Mouse (Mus musculus) limb, embryonic 11.5 days (tissue): ENCODE results near the gene 2310022A10Rik. TPM values are rescaled to one million over a fixed set of nuclear protein-coding genes. Genes with fewer than 3 reads are reported as not detected.

ENCODE experiments used
- ATAC-seq: fragments of 200-750 bp; cut with Nextera tagmentation; 2 replicates; pipeline ENCODE4 v1.8.0; 2017; ENCODE audit warnings: low read depth; ENCODE audit not compliant: insufficient number of reproducible peaks, low FRiP score, low TSS enrichment
- DNase-seq: peaks from one replicate; pipeline ENCODE4 v3.0.0-alpha.2; 2015; ENCODE audit warnings: low spot score
- H3K27ac ChIP-seq: fragments of 300-500 bp; sonication (generic); replicated peaks from 2 replicates; pipeline ENCODE4 v1.5.1; 2014; ENCODE audit warnings: low read depth, mild to moderate bottlenecking, low read length
- H3K27me3 ChIP-seq: fragments of 300-500 bp; sonication (generic); 2 replicates; pipeline ENCODE4 v1.6.1; 2014; ENCODE audit warnings: mild to moderate bottlenecking, low read length, mixed read lengths; ENCODE audit not compliant: control insufficient read depth, insufficient read depth
- H3K36me3 ChIP-seq: fragments of 300-500 bp; sonication (generic); 2 replicates; pipeline ENCODE4 v1.6.1; 2014; ENCODE audit warnings: mild to moderate bottlenecking, low read length, moderate library complexity, mixed read lengths; ENCODE audit not compliant: control insufficient read depth, insufficient read depth
- H3K4me1 ChIP-seq: fragments of 300-500 bp; sonication (generic); 2 replicates; pipeline ENCODE4 v1.6.1; 2014; ENCODE audit warnings: low read length, mixed read lengths; ENCODE audit not compliant: control insufficient read depth, insufficient read depth
- H3K4me2 ChIP-seq: fragments of 300-500 bp; sonication (generic); 2 replicates; pipeline ENCODE4 v1.6.1; 2014; ENCODE audit warnings: low read depth, mild to moderate bottlenecking, moderate library complexity; ENCODE audit not compliant: severe bottlenecking
- H3K4me3 ChIP-seq: fragments of 300-500 bp; sonication (generic); 2 replicates; pipeline ENCODE4 v1.5.1; 2014; ENCODE audit warnings: low read depth, low read length
- H3K9ac ChIP-seq: fragments of 300-500 bp; sonication (generic); 2 replicates; pipeline ENCODE4 v1.6.1; 2014; ENCODE audit warnings: mild to moderate bottlenecking, low read length
- H3K9me3 ChIP-seq: fragments of 300-500 bp; sonication (generic); 2 replicates; pipeline ENCODE4 v1.6.1; 2016; ENCODE audit warnings: low read length; ENCODE audit not compliant: control insufficient read depth
- WGBS: fragments of 180-500 bp; shearing (Covaris S2); extraction: QIAGEN DNeasy Blood & Tissue Kit; methylation state at CpG from one replicate; pipeline ENCODE4 v1.1.7; 2014; 5-methylcytosine and 5-hydroxymethylcytosine counted together
- polyA plus RNA-seq: library from polyadenylated mRNA; unstranded; fragments of >200 nt; fragmentation: Nextera tagmentation; extraction: Ambion mirVana; gene quantifications from 2 replicates; pipeline ENCODE4 v1.2.1, GENCODE M21; 2014

The 2310022A10Rik gene
- polyA plus RNA-seq, 1 experiment from 2014 or later, result 32.1 TPM

DNA sequence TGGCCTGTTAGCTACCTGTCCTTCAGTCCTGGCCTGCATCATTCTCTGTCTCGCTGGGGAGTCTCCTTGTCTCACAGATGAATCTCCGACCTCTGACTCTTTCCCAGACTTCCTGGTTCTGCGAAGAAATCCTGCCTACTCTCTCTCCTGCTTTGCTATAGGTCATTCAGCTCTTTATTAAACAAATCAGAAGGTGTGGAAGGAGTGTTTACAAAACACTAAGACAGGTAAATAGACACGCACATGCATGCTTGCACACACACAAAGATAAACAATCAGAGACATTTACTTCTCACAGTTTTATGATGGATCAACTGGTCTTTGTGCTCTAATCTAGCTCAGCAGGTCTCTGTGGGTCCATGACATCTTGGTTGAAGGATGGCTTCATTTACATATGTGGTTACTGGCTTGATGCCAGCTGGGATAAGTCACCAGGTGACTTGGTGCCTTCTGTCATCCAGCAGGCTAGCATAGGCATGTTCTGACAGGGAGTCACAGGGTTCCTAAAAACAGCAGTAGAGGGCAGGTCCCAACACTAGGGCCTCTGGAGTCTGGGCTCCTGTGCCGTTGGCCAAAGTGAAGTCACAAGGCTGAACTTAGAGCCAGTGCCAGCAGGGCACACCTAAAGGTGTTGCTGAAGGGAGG lies 16.7 kb downstream of the 2310022A10Rik start:
- Histone ChIP-seq H3K27me3 (no peaks in the 10 kb centered on the region), H3K4me1 (no peaks in the 10 kb centered on the region), H3K36me3 (peaks cover 20% of the 10 kb centered on the region), H3K4me3 (no peak overlapping the region), H3K4me2 (no peak overlapping the region), H3K27ac (no peak overlapping the region), H3K9me3 (no peaks in the 10 kb centered on the region), H3K9ac (no peak overlapping the region)
- no peak for ATAC-seq
- no peak for DNase-seq
- WGBS, result 88% methylated on average over 5 of the region's 5 CpGs

DNA sequence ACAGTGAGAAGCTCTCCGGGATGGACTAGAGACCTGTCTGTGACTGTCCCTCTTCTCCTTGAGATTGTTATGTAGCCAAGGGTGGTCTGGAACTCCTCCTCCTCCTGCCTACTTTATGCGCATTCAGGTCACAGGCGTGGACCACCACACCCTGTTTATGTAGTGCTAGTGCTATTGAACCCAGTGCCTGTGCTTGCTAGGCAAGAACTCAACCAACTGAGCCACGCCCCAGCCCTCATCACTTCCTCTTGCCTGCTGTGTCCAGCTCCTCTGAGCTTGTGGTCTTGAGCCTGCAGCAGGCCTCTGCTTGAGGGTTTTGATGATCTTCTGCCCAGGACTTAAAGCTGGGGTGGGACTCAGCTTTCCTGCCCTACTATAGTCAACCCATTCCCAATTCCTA lies 19.1 kb downstream of the 2310022A10Rik start:
- H3K36me3 ChIP-seq, result peaks cover 21% of the 10 kb centered on the region
- 91% methylated on average over 4 of the region's 4 CpGs for WGBS
- no peaks in the 10 kb centered on the region for H3K27me3 ChIP-seq
- no peaks in the 10 kb centered on the region for H3K4me1 ChIP-seq
- no peak overlapping the region for H3K9ac ChIP-seq
- no peak for ATAC-seq
- DNase-seq, result no peak
- H3K27ac ChIP-seq, result no peak overlapping the region
- no peaks in the 10 kb centered on the region for H3K9me3 ChIP-seq
- H3K4me3 ChIP-seq, result no peak overlapping the region
- H3K4me2 ChIP-seq, result no peak overlapping the region

DNA sequence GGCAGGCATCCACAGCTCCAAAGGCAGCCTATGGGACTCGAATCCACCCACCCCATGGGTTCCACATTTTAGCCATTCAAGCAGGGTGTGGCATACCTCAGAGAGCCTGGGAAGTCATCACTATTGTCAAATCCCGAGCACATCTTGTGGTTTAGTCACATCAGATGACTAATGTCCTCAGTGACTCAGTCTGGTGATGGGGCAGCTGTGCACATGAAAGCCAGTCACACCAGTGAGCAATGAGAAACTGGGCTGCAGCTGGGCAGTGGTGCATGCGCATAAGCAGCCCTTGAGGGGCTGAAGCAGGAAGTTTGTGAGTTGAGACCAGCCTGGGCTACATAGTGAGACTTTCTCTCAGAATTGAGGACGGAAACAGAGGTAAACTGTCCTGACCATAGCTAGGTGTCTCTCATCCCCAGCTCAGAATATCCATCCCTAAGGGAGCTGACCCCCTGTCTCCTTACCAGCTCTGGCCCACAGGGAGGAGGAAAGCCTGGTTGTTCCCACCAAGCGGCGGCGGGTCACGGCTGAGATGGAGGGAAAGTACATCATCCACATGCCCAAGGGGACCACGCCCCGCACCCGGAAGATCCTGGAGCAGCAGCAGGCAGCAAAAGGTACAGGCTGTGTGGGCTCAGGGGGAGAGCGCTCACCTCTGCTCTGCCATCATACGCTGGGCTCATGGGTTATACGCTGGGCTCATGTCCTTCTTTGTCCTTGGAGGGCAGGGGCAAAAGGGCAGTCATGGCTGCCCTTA lies 21.3 kb downstream of the 2310022A10Rik start:
- 92% methylated on average over 14 of the region's 14 CpGs for WGBS
- H3K9ac ChIP-seq, result no peak overlapping the region
- no peak for DNase-seq
- no peaks in the 10 kb centered on the region for H3K27me3 ChIP-seq
- H3K9me3 ChIP-seq, result no peaks in the 10 kb centered on the region
- ATAC-seq, result no peak
- H3K36me3 ChIP-seq, result peaks cover 20% of the 10 kb centered on the region
- no peak overlapping the region for H3K4me2 ChIP-seq
- no peak overlapping the region for H3K4me3 ChIP-seq
- no peak overlapping the region for H3K27ac ChIP-seq
- no peaks in the 10 kb centered on the region for H3K4me1 ChIP-seq

DNA sequence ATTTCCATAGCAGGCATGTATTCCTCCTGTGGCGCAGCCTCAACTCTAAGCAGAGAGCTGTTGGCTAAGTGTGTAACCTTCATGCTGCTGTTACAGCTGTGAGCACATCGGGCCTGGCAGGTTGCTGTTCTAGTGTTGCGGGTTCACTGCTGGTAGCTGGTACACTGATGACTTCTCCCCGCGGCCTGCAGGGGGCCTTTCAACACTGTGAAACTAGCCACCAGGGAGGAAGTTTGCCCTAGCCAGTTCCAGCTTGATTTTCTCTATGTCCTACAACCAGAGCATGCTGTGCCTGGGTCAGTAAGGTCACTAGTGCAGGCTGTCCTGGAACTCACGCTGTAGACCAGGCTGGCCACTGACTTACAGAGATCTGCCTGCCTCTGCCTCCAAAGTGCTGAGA lies 23.9 kb downstream of the 2310022A10Rik start:
- Histone ChIP-seq H3K36me3 (peaks cover 23% of the 10 kb centered on the region), H3K4me3 (no peak overlapping the region), H3K4me1 (no peaks in the 10 kb centered on the region), H3K27me3 (no peaks in the 10 kb centered on the region), H3K27ac (no peak overlapping the region), H3K9ac (no peak overlapping the region), H3K4me2 (no peak overlapping the region), H3K9me3 (no peaks in the 10 kb centered on the region)
- 64% methylated on average over 6 of the region's 6 CpGs for WGBS
- ATAC-seq (no peak), DNase-seq (peak; percentile 47)

DNA sequence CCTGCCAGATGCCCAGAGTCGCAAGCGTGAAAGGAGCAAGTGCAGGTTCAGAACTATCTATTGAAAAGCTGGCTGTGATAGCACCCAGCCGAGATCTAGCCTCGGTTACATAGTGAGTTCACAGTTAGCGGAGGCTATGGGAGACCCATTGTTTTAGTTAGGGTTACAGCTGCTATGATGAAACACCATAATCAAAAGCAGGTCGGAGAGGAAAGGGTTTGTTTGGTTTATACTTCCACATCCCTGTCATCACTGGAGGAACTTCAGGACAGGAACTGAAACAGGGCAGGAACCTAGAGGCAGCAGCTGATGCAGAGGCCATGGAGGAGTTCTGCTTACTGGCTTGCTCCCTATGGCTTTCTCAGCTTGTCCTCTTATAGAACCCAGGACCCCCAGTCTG lies 24.6 kb downstream of the 2310022A10Rik start:
- Histone ChIP-seq H3K4me3 (no peak overlapping the region), H3K27ac (no peak overlapping the region), H3K27me3 (no peaks in the 10 kb centered on the region), H3K4me2 (no peak overlapping the region), H3K4me1 (no peaks in the 10 kb centered on the region), H3K9ac (no peak overlapping the region), H3K9me3 (no peaks in the 10 kb centered on the region), H3K36me3 (peaks cover 23% of the 10 kb centered on the region)
- ATAC-seq (no peak), DNase-seq (no peak)
- WGBS, result 93% methylated on average over 6 of the region's 6 CpGs

DNA sequence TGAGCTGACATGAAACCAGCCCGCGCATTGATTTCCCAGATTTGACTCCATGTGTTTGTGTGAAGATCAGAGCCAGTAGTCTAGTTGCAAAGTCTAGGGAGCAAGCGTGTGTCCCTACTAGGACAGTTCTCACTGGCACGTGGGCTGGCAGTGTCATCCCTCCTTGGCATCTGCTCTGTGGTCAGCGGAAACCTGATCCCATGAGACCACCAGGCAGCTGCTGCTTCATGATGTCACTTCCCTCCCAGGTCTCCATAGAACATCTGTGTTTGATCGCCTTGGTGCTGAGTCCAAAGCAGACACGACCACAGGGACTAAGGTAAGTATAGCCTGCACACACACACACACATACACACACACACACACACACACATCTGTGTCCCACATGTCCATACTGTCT lies 25.4 kb downstream of the 2310022A10Rik start:
- H3K4me3 ChIP-seq, result no peak overlapping the region
- no peak overlapping the region for H3K4me2 ChIP-seq
- no peaks in the 10 kb centered on the region for H3K4me1 ChIP-seq
- H3K36me3 ChIP-seq, result peaks cover 23% of the 10 kb centered on the region
- 63% methylated on average over 7 of the region's 7 CpGs for WGBS
- H3K9me3 ChIP-seq, result no peaks in the 10 kb centered on the region
- no peaks in the 10 kb centered on the region for H3K27me3 ChIP-seq
- DNase-seq (no peak), ATAC-seq (no peak)
- no peak overlapping the region for H3K27ac ChIP-seq
- H3K9ac ChIP-seq, result no peak overlapping the region

DNA sequence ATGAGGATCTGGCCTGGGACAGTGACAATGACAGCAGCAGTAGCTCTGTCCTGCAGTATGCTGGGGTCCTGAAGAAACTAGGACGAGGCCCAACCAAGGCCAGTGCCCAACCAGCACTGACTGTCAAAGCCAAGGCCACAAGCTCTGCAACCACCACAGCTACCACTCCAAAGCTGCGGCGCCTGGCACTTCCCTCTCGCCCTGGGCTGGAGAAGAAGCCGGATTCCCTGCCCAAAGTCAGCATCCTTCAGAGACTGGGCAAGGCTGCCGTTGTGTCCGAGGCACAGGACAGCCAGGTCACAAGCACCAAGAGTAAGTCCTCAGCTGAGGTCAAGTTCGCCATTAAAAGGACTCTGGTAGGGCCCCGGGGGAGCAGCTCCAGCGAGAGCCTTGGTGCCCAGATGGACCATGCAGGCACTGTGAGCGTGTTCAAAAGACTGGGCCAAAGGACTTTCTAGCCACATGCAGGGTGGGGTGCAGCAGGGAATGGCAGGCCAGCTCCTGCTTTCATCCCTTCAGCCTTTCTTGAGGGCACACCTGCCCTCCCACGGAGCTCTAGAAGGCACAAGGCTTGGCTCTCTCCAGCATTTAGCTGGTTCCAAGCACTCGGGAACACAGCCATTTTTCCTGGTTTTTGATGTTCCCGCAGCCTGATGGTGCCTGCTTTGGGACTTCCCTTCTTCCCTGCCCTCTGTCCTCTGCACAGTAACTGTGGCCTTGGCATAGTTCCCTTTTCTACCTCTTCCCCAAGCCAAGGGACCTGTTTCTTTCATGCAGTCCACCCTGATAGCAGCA lies 27.5 kb downstream of the 2310022A10Rik start:
- no peaks in the 10 kb centered on the region for H3K4me1 ChIP-seq
- peaks cover 20% of the 10 kb centered on the region for H3K36me3 ChIP-seq
- 90% methylated on average over 14 of the region's 14 CpGs for WGBS
- no peak for DNase-seq
- ATAC-seq, result no peak
- H3K4me2 ChIP-seq, result no peak overlapping the region
- H3K9me3 ChIP-seq, result no peaks in the 10 kb centered on the region
- no peak overlapping the region for H3K27ac ChIP-seq
- H3K27me3 ChIP-seq, result no peaks in the 10 kb centered on the region
- H3K9ac ChIP-seq, result no peak overlapping the region
- no peak overlapping the region for H3K4me3 ChIP-seq

DNA sequence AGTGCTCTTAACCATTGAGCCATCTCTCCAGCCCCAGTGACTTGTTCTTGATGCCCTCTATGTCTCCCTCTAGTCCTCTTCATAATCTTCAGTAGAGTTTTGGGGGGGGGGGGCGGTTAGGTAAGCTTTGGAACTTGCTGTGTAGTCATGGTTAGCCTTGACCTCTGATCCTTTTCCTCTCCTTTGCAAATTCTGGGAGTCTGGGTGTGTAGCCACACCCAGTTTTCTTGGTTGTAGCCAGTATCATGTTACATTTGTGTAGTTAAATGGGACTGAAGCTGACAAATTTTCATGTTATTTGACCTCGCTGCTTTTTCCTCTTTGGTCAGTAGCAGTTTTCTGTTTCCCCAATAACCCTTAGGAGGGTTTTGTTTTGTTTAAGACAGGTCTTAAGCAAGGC lies 33.8 kb downstream of the 2310022A10Rik start:
- ATAC-seq, result no peak
- H3K4me3 ChIP-seq, result no peak overlapping the region
- no peaks in the 10 kb centered on the region for H3K27me3 ChIP-seq
- WGBS, result 65% methylated on average over 2 of the region's 2 CpGs
- no peak for DNase-seq
- H3K4me2 ChIP-seq, result no peak overlapping the region
- H3K9me3 ChIP-seq, result no peaks in the 10 kb centered on the region
- H3K9ac ChIP-seq, result no peak overlapping the region
- H3K27ac ChIP-seq, result no peak overlapping the region
- H3K36me3 ChIP-seq, result no peaks in the 10 kb centered on the region
- no peaks in the 10 kb centered on the region for H3K4me1 ChIP-seq
